Mouse (Mus musculus): ENCODE data around the gene Wwc2.
A peak's percentile ranks its signal among the peaks of the same experiment; 100 is the strongest.

Wwc2 gene

DNA sequence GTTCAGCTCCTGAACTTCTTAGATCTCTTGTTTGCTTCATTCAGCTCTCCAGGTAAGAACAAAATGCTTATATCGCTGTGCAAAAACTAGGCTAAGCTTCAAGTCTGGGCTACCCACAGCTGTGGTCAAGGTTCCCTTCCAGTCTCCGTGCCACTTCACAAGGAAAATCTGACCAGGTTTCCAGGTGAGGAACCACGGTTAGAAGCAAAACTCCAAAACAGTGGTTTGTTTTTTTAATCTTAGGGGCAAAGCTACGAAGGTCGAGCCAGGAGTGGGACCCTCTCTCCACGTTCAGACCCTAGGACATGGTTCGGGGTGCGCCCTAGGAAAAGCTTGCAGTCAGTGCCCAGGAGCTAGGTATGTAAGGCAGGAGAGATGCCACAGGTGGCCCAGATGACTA is 1.5 kb downstream of the Wwc2 start:
- no peak for DNase-seq

- peak in 1 of 2 experiments; percentile 52 for DNase-seq
Observed at GRCm38 (mm10) chr8:47988111-47988510, 2.6 kb downstream of the Wwc2 start.

DNA sequence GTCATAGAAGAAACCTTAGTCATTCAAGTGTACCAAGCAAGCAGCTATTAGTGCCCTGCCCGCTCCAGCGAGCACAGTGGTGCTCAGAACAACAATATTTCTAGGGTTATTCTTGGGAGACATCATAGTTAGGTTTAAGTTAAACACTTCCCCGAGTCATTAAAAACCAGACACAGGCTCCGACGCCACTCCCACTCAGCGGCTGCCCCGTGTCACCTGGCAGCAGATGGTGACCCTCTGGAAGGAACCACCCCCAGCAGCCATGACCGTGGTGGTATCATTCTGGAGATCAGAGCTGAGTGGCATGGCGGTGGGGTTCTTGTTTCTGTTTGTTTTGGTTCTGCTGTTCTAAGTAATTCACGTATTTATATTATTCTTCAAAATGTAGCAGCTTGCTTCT is 5.1 kb downstream of the Wwc2 start:
- no peak for DNase-seq

- DNase-seq = no peak
Observed at GRCm38 (mm10) chr8:47985243-47985642, 5.5 kb downstream of the Wwc2 start.

DNA sequence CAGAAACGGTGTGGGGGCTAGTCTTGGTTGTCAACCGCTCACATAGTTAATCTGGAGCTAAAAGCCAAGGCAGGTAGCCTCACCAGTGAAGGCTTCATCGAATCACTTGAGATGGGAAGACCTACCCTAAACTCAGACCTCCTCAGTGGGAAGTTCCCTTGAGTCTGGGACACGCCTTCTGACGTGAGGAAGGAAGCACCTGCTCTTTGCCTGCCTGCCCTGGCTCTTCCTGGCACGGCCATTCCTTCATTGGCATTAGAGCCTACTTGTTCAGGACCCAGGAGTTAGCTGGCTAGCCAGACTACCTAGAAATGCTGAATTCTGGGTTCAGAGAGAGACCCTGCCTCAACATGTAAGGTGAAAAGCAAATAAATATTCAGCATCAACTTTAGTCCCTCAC is 9.6 kb downstream of the Wwc2 start:
- DNase-seq = no peak

GRCm38 (mm10) chr8:47979876-47980275 is 10.8 kb downstream of the Wwc2 start:
- peak; percentile 59 to 66 for DNase-seq

DNA sequence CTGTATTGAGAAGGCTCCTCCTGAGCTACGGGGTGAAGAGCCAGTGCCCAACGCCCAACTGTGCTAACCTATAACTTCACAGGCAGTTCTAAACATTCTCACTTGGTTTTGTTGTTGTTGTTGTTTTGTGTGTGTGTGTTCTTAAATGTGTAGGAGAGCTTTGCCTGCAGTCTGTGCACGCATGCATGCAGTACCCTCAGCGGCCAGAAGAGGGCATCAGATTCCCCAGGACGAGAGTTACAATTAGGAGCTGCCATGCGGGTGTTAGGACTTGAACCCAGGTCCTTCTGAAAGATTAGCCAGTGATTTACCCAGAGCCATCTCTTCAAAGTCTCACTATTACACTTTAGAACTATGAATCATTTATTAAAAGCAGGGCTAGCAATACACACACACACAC is 12.0 kb downstream of the Wwc2 start:
- DNase-seq = peak; percentile 34 to 73

DNA sequence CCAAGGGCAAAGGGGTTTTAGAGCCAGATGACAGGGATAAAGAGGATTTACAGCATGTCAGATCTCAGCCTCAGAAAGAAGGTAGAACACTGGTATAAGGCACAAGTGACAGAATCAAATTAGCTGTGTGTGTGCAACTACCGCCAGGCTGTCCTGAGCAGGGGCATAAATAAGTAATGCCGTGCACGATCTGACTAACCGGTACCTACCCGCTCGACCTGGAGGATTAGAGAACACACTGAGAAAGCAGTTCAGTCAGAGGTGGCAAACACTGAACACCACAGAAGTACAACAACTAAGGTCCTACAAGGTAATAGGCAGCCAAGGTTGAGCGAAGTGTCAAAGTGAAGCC is 15.8 kb downstream of the Wwc2 start:
- no peak for DNase-seq

GRCm38 (mm10) chr8:47974138-47974962 is 16.4 kb downstream of the Wwc2 start:
- peak; percentile 91 to 92 for DNase-seq

- DNase-seq = peak in 1 of 2 experiments; percentile 56
Observed at GRCm38 (mm10) chr8:47971121-47971520, 19.6 kb downstream of the Wwc2 start.

DNA sequence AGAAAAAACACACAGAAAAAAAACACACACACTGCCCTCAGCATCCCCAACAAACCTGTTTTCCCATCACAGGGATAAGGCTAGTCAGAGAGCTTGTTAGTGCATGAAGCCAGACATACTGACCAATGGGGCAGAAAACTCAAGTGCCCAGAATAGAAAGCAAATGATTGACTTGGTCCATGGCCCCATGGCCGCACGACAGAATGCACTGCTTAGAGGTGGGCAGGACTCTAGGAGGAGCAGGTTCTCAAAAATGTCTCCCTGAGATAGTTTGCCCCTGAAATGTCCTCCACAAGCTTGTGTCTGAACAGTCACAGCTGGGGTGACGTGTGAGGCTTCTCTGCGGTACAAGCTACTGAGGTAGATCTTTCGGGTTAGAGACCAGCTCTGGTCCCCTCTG is 20.1 kb downstream of the Wwc2 start:
- DNase-seq = peak; percentile 81 to 91

DNA sequence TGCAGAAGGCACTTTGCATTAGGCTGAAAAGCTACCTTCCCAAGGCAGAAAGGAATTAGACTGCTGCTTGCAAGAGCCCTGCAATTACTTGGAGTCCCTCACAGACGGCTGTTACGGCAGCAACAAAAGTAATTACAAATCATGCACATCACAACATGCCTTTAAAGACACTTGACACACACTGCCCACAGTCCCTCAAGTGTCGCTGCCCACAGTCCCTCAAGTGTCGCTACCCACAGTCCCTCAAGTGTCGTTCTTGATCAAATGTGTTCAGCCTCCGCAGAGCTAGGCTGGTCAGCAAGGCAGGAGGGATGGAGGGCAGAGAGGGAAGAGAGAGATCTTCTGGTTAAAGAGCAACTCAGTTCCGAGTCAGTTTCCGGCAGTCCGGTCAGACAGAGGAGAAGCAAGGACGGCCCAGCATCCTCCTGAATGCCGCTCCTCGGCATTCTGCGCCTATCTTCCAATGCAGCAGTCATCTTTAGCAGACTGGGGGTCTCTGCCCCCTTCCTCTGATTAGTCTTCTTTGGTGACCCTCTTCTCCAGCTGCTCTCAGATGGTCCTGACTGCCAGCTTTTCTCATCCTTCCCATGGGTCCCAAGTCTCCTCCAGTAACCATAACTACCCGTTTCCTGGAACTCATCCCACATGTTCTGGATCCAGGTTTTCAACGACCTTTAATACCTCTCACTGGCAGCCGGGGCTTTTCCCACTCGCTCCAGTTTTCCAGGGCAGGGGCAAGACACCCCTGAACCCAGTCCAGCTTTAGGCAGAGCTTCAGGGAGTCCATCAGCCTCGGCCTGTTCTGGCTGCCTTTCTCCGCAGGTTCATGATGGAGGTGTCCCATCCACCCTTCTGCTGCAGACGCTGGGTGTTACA is 23.4 kb downstream of the Wwc2 start:
- peak; percentile 77 to 88 for DNase-seq

DNA sequence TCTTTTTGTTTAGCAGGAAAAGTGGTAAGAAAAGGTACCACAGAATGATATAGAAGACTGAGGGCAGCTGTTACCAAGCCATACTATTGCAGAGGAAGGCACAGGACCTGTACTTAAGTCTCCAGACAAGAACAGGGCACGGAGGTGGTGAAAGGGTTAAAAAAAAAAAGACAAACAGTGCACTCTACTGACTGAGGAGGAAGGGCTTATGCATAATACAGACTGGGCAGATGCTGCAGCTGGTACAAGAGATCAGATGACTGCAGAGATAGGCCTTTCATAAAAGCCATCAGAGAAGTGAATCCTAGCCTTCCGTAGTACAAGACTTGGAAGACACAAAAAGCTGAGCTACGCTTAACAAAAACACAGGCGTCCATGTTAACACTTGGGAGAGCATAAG is 28.2 kb downstream of the Wwc2 start:
- DNase-seq = no peak

- peak; percentile 77 to 81 for DNase-seq
Observed at GRCm38 (mm10) chr8:47962005-47962404, 28.7 kb downstream of the Wwc2 start.

- no peak for DNase-seq
Observed at GRCm38 (mm10) chr8:47957560-47957959, 33.2 kb downstream of the Wwc2 start.

- peak in 1 of 2 experiments; percentile 67 for DNase-seq
Observed at GRCm38 (mm10) chr8:47951380-47951932, 39.3 kb downstream of the Wwc2 start.

- no peak for DNase-seq
Observed at GRCm38 (mm10) chr8:47948836-47949235, 41.9 kb downstream of the Wwc2 start.

- DNase-seq = no peak
Observed at GRCm38 (mm10) chr8:47947672-47948618, 42.8 kb downstream of the Wwc2 start.

- DNase-seq = peak; percentile 50 to 82
Observed at GRCm38 (mm10) chr8:47943049-47943448, 47.7 kb downstream of the Wwc2 start.

DNA sequence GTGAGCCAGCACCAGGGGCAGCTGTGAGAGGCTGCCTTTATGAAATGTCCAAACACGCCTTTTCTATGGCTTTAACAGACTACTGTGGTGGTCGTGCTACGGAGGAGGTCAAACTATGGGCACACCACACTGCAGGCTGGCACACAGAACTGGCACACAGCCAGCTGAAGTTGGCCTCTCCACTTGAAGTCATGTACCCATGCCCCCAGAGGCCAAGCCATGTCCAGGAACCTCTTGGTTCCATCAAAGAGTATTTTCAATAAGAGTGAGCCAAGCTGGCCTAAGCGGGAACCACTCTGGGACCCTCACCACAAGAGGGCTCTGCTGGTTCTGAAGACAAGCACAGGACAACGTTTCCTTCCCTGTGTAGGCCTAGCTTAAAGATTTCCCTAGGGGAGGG is 49.7 kb downstream of the Wwc2 start:
- DNase-seq = peak; percentile 64 to 80

DNA sequence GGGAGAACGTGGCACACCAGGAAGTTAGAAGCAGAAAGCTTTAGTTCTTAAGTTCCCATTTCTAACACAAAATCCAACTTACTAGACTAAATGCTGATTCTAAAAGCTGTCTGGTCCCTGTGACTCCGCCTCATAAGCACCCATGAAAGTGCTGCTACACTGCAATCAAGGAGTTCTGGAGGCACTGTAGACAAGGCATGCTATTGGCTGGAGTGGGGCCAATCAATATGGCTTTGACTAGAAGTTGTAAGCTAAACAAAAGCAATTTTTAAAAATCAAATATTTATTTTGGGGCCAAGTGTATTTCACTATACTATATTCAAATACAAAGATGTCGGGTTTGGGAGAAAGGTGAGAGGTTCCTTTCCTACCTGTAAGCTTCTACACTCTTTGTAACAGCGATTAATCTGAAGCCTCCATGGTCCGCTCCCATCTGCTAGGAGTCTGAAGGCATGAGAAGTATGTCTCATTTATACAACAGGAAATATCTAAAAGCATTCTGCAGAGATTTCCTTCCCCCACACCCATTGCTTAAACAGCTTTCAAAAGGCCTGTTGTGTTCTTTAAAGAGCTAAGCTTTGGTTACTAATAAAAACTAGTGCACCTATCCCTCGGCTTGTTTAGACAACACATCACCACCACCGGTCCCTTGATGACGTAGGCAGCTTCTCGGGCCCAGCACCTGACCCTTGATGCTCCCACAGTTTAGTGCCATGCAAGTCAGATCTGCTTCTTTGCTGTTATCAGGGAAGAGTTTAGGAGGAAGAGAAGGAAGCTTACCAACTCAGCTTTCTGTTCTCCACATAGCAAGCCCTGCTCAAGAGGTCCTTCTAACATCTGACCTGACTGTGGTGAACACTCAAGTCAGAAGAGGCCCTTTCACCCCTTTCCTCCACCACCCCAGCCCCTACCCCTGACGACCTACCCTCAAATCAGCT is 50.5 kb downstream of the Wwc2 start:
- no peak for DNase-seq

All from kidney, postnatal 36 days (tissue).